Mouse (Mus musculus) lung, postnatal 0 days (tissue): ENCODE data around the gene Cyb5r2.

Experiments
- CTCF ChIP-seq: IDR thresholded peaks from 2 replicates; pipeline ENCODE4 v1.5.1; 2016; ENCODE audit warnings: antibody characterized with exemption, mild to moderate bottlenecking
- EP300 ChIP-seq: IDR thresholded peaks from 2 replicates; pipeline ENCODE4 v1.6.1; 2016; ENCODE audit warnings: antibody characterized with exemption, mild to moderate bottlenecking, control low read depth

DNA sequence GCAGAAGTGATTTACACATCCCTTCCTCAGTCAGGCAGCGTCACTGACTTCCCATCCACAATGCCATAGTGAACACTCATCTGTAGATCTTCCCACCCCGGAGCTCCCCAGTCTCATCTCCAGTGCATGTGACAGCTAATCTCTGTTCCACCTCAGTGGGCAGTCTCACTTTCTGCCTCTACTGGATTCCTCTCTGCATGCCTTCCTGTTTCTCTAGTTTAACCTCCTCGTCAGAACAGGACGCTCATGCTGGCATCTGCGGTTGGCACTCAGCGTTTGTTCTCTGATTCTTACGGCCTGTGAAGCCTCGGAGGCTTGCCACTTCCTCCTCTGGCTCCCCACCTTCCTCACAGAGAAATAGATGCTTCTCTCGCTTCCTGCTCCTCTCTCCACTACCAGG lies 50.2 kb downstream of the Cyb5r2 start:
- no peak for TF ChIP-seq EP300
- no peak for TF ChIP-seq CTCF
